Mouse (Mus musculus) hindbrain, embryonic 12.5 days (tissue): ENCODE measurements around the gene Stk24. TPM values are rescaled to one million over a fixed set of nuclear protein-coding genes. Genes with fewer than 3 reads are reported as not detected.
A peak's percentile ranks its signal among the peaks of the same experiment; 100 is the strongest.
"Not testable (repeated sequence)": the region's sequence is repeated elsewhere in the genome, so short reads cannot be mapped to it uniquely, and the experiment has no call there.

Experiments used
- ATAC-seq: fragments of 200-750 bp; cut with Nextera tagmentation; 2 replicates; pipeline ENCODE4 v1.8.0; 2017; ENCODE audit warnings: moderate TSS enrichment; ENCODE audit not compliant: low FRiP score
- H3K27ac ChIP-seq: fragments of 300-500 bp; sonication (generic); 2 replicates; pipeline ENCODE4 v1.5.1; 2016; ENCODE audit warnings: mild to moderate bottlenecking
- H3K27me3 ChIP-seq: fragments of 300-500 bp; sonication (generic); 2 replicates; pipeline ENCODE4 v1.6.1; 2016; ENCODE audit warnings: mild to moderate bottlenecking
- H3K36me3 ChIP-seq: fragments of 300-500 bp; sonication (generic); 2 replicates; pipeline ENCODE4 v1.6.1; 2016; ENCODE audit warnings: mild to moderate bottlenecking
- H3K4me1 ChIP-seq: fragments of 300-500 bp; sonication (generic); 2 replicates; pipeline ENCODE4 v1.6.1; 2016
- H3K4me2 ChIP-seq: fragments of 300-500 bp; sonication (generic); replicated peaks from 2 replicates; pipeline ENCODE4 v1.6.1; 2016; ENCODE audit warnings: mild to moderate bottlenecking
- H3K4me3 ChIP-seq: fragments of 300-500 bp; sonication (generic); 2 replicates; pipeline ENCODE4 v1.5.1; 2016; ENCODE audit warnings: mild to moderate bottlenecking
- H3K9ac ChIP-seq: fragments of 300-500 bp; sonication (generic); 2 replicates; pipeline ENCODE4 v1.6.1; 2016; ENCODE audit warnings: mild to moderate bottlenecking, moderate library complexity
- H3K9me3 ChIP-seq: fragments of 300-500 bp; sonication (generic); replicated peaks from 2 replicates; pipeline ENCODE4 v1.6.1; 2016; ENCODE audit warnings: mild to moderate bottlenecking
- WGBS: fragments of 180-500 bp; shearing (Covaris S2); methylation state at CpG from one replicate; pipeline ENCODE4 v1.1.7; 2016; 5-methylcytosine and 5-hydroxymethylcytosine counted together
- polyA plus RNA-seq: library from polyadenylated mRNA; unstranded; fragments of >200 nt; fragmentation: Nextera tagmentation; extraction: Ambion mirVana; gene quantifications from 2 replicates; pipeline ENCODE4 v1.2.1, GENCODE M21; 2016

Gene Stk24
- 38.4 and 41.2 TPM in 2 replicates for polyA plus RNA-seq

- H3K4me1 ChIP-seq: peaks cover 16% of the 10 kb centered on the region
- peak within 1 kb of the TSS; percentile 92 for H3K9ac ChIP-seq
- no peaks in the 10 kb centered on the region for H3K36me3 ChIP-seq
- 5% methylated on average over 11 of the region's 11 CpGs for WGBS
- peak within 1 kb of the TSS; percentile 93 for H3K4me2 ChIP-seq
- H3K9me3 ChIP-seq: no peaks in the 10 kb centered on the region
- peak within 1 kb of the TSS; percentile 75 for H3K4me3 ChIP-seq
- ATAC-seq: peak; percentile 44
- H3K27ac ChIP-seq: peak within 1 kb of the TSS; percentile 87
- no peaks in the 10 kb centered on the region for H3K27me3 ChIP-seq
Measured at GRCm38 (mm10) chr14:121379827-121380145, at the start of gene Stk24. Gene Stk24, minus strand, starts transcription at chr14:121380011.

- no peak overlapping the region for H3K4me2 ChIP-seq
- no peaks in the 10 kb centered on the region for H3K4me1 ChIP-seq
- H3K36me3 ChIP-seq: no peaks in the 10 kb centered on the region
- no peak overlapping the region for H3K27ac ChIP-seq
- 87% methylated on average over 4 of the region's 4 CpGs for WGBS
- ATAC-seq: no peak
- 0 out of 2 replicates have a peak, but pooled peaks cover 6% of the 10 kb centered on the region for H3K9me3 ChIP-seq
- no peak overlapping the region for H3K9ac ChIP-seq
- H3K4me3 ChIP-seq: no peak overlapping the region
- H3K27me3 ChIP-seq: no peaks in the 10 kb centered on the region
Measured at GRCm38 (mm10) chr14:121428148-121428547, 48.3 kb upstream of the Stk24 start.

- no peak overlapping the region for H3K27ac ChIP-seq
Measured at GRCm38 (mm10) chr14:121426743-121427142, 46.9 kb upstream of the Stk24 start.

DNA sequence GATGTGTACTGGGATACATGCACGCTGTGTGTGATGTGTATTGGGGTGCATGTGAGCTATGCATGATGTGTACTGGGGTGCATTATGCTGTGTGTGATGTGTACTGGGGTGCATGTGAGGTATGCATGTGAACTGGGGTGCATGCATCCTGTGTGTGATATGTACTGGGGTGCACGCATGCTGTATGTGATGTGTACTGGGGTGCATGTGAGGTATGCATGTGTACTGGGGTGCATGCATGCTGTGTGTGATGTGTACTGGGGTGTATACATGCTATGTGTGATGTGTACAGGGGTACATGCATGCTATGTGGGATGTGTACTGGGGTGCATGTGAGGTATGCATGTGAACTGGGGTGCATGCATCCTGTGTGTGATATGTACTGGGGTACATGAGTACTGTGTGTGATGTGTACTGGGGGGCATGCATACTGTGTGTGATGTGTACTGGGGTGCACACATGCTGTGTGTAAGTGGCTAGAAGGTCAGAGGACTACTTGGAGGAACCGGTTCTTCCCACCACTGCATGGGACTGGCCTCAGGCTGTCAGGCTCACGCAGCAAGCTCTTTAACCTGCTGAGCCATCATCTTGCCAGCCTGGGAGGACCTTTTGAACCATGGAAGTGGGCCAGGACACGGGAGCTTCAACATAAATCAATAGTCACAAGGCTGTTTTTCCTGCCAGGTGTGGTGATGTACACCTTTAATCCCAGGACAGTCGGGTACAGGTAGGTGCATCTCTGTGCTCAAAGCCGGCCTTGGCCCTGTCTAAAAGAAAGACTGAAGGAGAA lies 45.4 kb upstream of the Stk24 start:
- no peak overlapping the region for H3K9ac ChIP-seq
- no peaks in the 10 kb centered on the region for H3K27me3 ChIP-seq
- H3K4me2 ChIP-seq: no peak overlapping the region
- no peak overlapping the region for H3K4me3 ChIP-seq
- no peaks in the 10 kb centered on the region for H3K36me3 ChIP-seq
- no peak overlapping the region for H3K27ac ChIP-seq
- H3K4me1 ChIP-seq: no peaks in the 10 kb centered on the region
- WGBS: 77% methylated on average over 7 of the region's 7 CpGs
- ATAC-seq: no peak
- 0 out of 2 replicates have a peak, but pooled peaks cover 12% of the 10 kb centered on the region for H3K9me3 ChIP-seq

More at GRCm38 (mm10) chr14:121426743-121427142, 46.9 kb upstream of the Stk24 start:
- H3K4me1 ChIP-seq: no peaks in the 10 kb centered on the region
- no peak overlapping the region for H3K9ac ChIP-seq
- H3K4me3 ChIP-seq: no peak overlapping the region
- no peaks in the 10 kb centered on the region for H3K27me3 ChIP-seq
- H3K9me3 ChIP-seq: 0 out of 2 replicates have a peak, but pooled peaks cover 6% of the 10 kb centered on the region
- no peaks in the 10 kb centered on the region for H3K36me3 ChIP-seq
- H3K4me2 ChIP-seq: no peak overlapping the region
- no peak for ATAC-seq

DNA sequence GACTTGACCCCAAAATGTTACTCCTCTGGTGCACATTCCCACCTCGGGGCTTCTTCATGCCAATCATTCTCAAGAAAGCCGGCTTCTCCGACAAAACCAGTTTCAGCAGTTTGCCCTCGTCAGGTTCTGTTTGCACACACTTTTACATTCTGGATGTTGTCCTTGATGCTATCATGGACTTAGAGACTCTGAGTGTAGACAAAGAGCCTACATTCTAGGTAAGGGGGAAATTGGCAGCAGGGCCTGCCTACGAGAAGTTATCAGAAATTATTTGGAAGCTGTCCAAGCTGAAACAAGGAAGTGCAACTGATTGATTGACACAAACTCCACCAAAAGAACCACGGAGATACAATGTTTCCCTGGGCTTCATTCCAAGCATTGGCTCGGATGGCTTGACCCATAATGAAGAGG lies 43.5 kb upstream of the Stk24 start:
- ATAC-seq: no peak
- H3K4me1 ChIP-seq: no peaks in the 10 kb centered on the region
- H3K4me2 ChIP-seq: no peak overlapping the region
- H3K9me3 ChIP-seq: 0 out of 2 replicates have a peak, but pooled peaks cover 11% of the 10 kb centered on the region
- H3K4me3 ChIP-seq: no peak overlapping the region
- no peaks in the 10 kb centered on the region for H3K36me3 ChIP-seq
- H3K27ac ChIP-seq: no peak overlapping the region
- 67% methylated on average over 7 of the region's 7 CpGs for WGBS
- H3K9ac ChIP-seq: no peak overlapping the region
- H3K27me3 ChIP-seq: no peaks in the 10 kb centered on the region

DNA sequence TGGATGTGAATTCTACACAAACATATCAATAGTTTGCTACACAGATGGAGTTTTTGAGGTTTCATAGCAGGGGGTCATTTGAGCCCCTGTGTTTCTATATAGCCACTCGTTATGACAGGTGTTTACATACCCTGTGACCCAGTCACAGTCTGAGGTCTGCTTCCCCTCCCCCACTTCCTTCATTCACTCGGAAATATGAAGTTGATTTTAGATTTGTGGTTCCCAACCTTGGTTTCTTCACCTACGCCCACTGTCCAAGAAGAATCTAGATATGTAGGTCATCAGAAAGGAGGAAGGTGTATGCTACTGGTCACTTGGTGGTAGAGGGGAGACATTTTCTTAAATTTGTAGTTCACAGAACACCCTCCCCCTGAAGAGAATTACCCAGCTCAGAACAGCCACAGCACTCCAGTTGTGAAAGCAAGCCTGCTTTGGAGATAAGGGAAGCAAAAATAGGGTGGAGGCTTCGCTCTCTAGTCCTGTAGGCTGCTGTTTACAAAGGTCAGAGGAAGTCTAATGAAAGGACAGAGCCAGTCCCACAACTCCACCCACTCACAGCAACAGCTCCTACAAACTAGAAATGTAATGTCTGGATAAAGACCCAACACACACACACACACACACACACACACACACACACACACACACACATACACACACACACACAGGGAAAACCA lies 43.0 kb upstream of the Stk24 start:
- 0 out of 2 replicates have a peak, but pooled peaks cover 7% of the 10 kb centered on the region for H3K9me3 ChIP-seq

GRCm38 (mm10) chr14:121422000-121422399 lies 42.2 kb upstream of the Stk24 start:
- WGBS: 84% methylated on average over 4 of the region's 4 CpGs
- Histone ChIP-seq H3K27ac (no peak overlapping the region), H3K4me3 (no peak overlapping the region), H3K4me1 (no peaks in the 10 kb centered on the region), H3K9ac (no peak overlapping the region), H3K36me3 (no peaks in the 10 kb centered on the region), H3K9me3 (0 out of 2 replicates have a peak, but pooled peaks cover 7% of the 10 kb centered on the region), H3K4me2 (no peak overlapping the region), H3K27me3 (no peaks in the 10 kb centered on the region)
- ATAC-seq: no peak

More for the DNA sequence above, 43.0 kb upstream of the Stk24 start:
- Histone ChIP-seq H3K9ac (no peak overlapping the region), H3K27me3 (no peaks in the 10 kb centered on the region), H3K27ac (no peak overlapping the region), H3K4me2 (no peak overlapping the region), H3K4me3 (no peak overlapping the region), H3K36me3 (no peaks in the 10 kb centered on the region), H3K4me1 (no peaks in the 10 kb centered on the region)
- 70% methylated on average over 4 of the region's 4 CpGs for WGBS
- no peak for ATAC-seq

GRCm38 (mm10) chr14:121417594-121417993 lies 37.8 kb upstream of the Stk24 start:
- Histone ChIP-seq H3K9me3 (0 out of 2 replicates have a peak, but pooled peaks cover 7% of the 10 kb centered on the region), H3K9ac (no peak overlapping the region), H3K27ac (no peak overlapping the region), H3K4me3 (no peak overlapping the region), H3K4me2 (no peak overlapping the region), H3K27me3 (no peaks in the 10 kb centered on the region), H3K36me3 (no peaks in the 10 kb centered on the region), H3K4me1 (no peaks in the 10 kb centered on the region)
- ATAC-seq: no peak
- WGBS: 92% methylated on average over 5 of the region's 5 CpGs

- Histone ChIP-seq H3K9me3 (0 out of 2 replicates have a peak, but pooled peaks cover 7% of the 10 kb centered on the region), H3K27ac (no peak overlapping the region), H3K27me3 (no peaks in the 10 kb centered on the region), H3K36me3 (no peaks in the 10 kb centered on the region), H3K4me2 (no peak overlapping the region), H3K4me1 (no peaks in the 10 kb centered on the region), H3K9ac (no peak overlapping the region), H3K4me3 (no peak overlapping the region)
- ATAC-seq: no peak
- 91% methylated on average over 11 of the region's 12 CpGs for WGBS
Measured at GRCm38 (mm10) chr14:121416626-121417319, 37.0 kb upstream of the Stk24 start.

GRCm38 (mm10) chr14:121414635-121415241 lies 34.9 kb upstream of the Stk24 start:
- no peaks in the 10 kb centered on the region for H3K27me3 ChIP-seq
- no peaks in the 10 kb centered on the region for H3K4me1 ChIP-seq
- no peak overlapping the region for H3K27ac ChIP-seq
- H3K4me3 ChIP-seq: no peak overlapping the region
- 89% methylated on average over 6 of the region's 6 CpGs for WGBS
- no peaks in the 10 kb centered on the region for H3K36me3 ChIP-seq
- H3K9ac ChIP-seq: no peak overlapping the region
- ATAC-seq: no peak
- H3K4me2 ChIP-seq: no peak overlapping the region
- no peaks in the 10 kb centered on the region for H3K9me3 ChIP-seq

DNA sequence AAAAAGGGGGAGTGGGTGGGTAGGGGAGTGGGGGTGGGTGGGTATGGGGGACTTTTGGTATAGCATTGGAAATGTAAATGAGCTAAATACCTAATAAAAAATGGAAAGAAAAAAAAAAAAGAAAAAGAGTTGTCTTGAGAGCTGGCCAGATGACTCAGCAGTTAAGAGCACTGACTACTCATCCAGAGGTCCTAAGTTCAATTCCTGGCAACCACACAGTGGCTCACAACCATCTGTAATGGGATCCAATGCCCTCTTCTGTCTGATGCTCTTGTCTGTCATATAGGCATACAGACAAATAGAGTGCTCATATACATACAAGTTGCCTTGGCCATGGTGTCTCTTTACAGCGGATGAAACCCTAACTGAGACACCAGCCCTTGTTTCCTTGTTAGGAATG lies 33.9 kb upstream of the Stk24 start:
- not testable (repeated sequence) for H3K9me3 ChIP-seq, H3K4me3 ChIP-seq, H3K9ac ChIP-seq, H3K36me3 ChIP-seq, ATAC-seq, H3K27ac ChIP-seq, H3K27me3 ChIP-seq, H3K4me1 ChIP-seq, H3K4me2 ChIP-seq
- WGBS: 97% methylated on average over 1 of the region's 1 CpGs

DNA sequence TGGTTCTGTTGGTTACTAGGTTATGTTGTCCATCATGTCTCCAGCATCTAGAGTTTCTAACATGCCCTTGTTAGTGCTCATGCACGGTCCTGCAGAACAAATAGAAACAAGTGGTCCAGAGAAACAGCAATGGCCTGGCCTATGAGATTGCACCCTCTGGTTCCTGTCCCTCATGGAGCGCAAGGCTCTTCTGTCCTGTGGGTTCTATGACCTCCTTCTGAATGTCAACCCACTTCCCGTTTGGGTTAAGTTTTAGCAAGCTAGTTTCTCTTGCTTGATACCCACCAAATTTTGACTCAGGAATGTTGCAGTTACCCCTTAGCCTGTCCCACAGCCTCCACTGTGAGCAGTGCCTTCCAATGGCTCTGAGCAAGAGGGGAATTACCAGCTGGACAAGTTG lies 29.1 kb upstream of the Stk24 start:
- H3K4me3 ChIP-seq: no peak overlapping the region
- no peaks in the 10 kb centered on the region for H3K9me3 ChIP-seq
- no peaks in the 10 kb centered on the region for H3K36me3 ChIP-seq
- no peaks in the 10 kb centered on the region for H3K27me3 ChIP-seq
- H3K27ac ChIP-seq: no peak overlapping the region
- no peak for ATAC-seq
- WGBS: 86% methylated on average over 3 of the region's 3 CpGs
- H3K4me2 ChIP-seq: no peak overlapping the region
- H3K4me1 ChIP-seq: no peaks in the 10 kb centered on the region
- no peak overlapping the region for H3K9ac ChIP-seq
